Mouse (Mus musculus) MEL (cell line): Measurements from ENCODE around the gene Hoxb4. TPM values are rescaled to one million over a fixed set of nuclear protein-coding genes. Genes with fewer than 3 reads are reported as not detected.

ENCODE experiments used
- DNase-seq: peaks from one replicate; pipeline ENCODE4 v3.0.0; 2011; ENCODE audit warnings: low read depth, low spot score
- H3K27ac ChIP-seq: 2 replicates; pipeline ENCODE4 v1.5.1; 2012; ENCODE audit warnings: low read depth, mild to moderate bottlenecking, control low read depth, low read length, moderate library complexity; ENCODE audit not compliant: control insufficient read depth
- H3K27me3 ChIP-seq, 2 experiments: fragments of 150-350 bp in 1 of 2; sonication (generic) in 1 of 2; 2 replicates each; pipeline ENCODE4 v1.6.1; 2012; ENCODE audit warnings: low read length in 2 of 2, mild to moderate bottlenecking in 2 of 2, improper control_type of control experiment in 1 of 2, moderate library complexity in 1 of 2; ENCODE audit not compliant: insufficient read depth in 2 of 2, control insufficient read depth in 1 of 2
- H3K36me3 ChIP-seq, 2 experiments: 2 replicates each; pipeline ENCODE4 v1.6.1; 2012 to 2014; ENCODE audit warnings: low read length in 2 of 2, improper control_type of control experiment in 1 of 2, inconsistent platforms in 1 of 2, mild to moderate bottlenecking in 1 of 2; ENCODE audit not compliant: insufficient read depth in 2 of 2, control insufficient read depth in 1 of 2
- H3K4me1 ChIP-seq, 2 experiments: fragments of 150-350 bp in 1 of 2; sonication (generic) in 1 of 2; 2 replicates each; pipeline ENCODE4 v1.6.1; 2012; ENCODE audit warnings: low read length in 2 of 2, improper control_type of control experiment in 1 of 2, mild to moderate bottlenecking in 1 of 2; ENCODE audit not compliant: insufficient read depth in 2 of 2, control insufficient read depth in 1 of 2
- H3K4me3 ChIP-seq, 2 experiments: fragments of 150-350 bp in 1 of 2; sonication (generic) in 1 of 2; 2 replicates each; pipeline ENCODE4 v1.5.1; 2012; ENCODE audit warnings: low read depth in 2 of 2, low read length in 2 of 2, mild to moderate bottlenecking in 2 of 2, moderate library complexity in 2 of 2, control low read depth in 1 of 2, improper control_type of control experiment in 1 of 2; ENCODE audit not compliant: control insufficient read depth in 1 of 2, insufficient read depth in 1 of 2
- H3K79me2 ChIP-seq: 2 replicates; pipeline ENCODE4 v1.6.1; 2012; ENCODE audit warnings: mild to moderate bottlenecking, low read length, moderate library complexity; ENCODE audit not compliant: control insufficient read depth, poor library complexity, insufficient read depth
- H3K9ac ChIP-seq: 2 replicates; pipeline ENCODE4 v1.6.1; 2012; ENCODE audit warnings: low read depth, mild to moderate bottlenecking, control low read depth, low read length, moderate library complexity; ENCODE audit not compliant: control insufficient read depth, poor library complexity, severe bottlenecking
- H3K9me3 ChIP-seq: fragments of 150-350 bp; sonication (generic); replicated peaks from 2 replicates; pipeline ENCODE4 v1.6.1; 2012; ENCODE audit warnings: mild to moderate bottlenecking, low read length, improper control_type of control experiment, moderate library complexity; ENCODE audit not compliant: insufficient read depth
- CHD1 ChIP-seq: IDR thresholded peaks from 2 replicates; pipeline ENCODE4 v1.6.1; 2012; ENCODE audit warnings: low read depth, mild to moderate bottlenecking, inconsistent platforms, low read length, improper control_type of control experiment
- CHD2 ChIP-seq: IDR thresholded peaks from 2 replicates; pipeline ENCODE4 v1.6.1; 2011; ENCODE audit warnings: low read length, improper control_type of control experiment
- CTCF ChIP-seq, 3 experiments: IDR thresholded peaks in 2 of 3; conservative IDR thresholded peaks in 1 of 3; 2 replicates each; pipeline ENCODE4 v1.5.1; 2011 to 2012; ENCODE audit warnings: low read length in 3 of 3, low read depth in 2 of 3, mild to moderate bottlenecking in 2 of 3, improper control_type of control experiment in 1 of 3, inconsistent platforms in 1 of 3, mixed read lengths in 1 of 3, moderate library complexity in 1 of 3; ENCODE audit not compliant: control insufficient read depth in 1 of 3, insufficient read depth in 1 of 3, poor library complexity in 1 of 3, severe bottlenecking in 1 of 3
- E2F4 ChIP-seq: IDR thresholded peaks from 2 replicates; pipeline ENCODE4 v1.6.1; 2011; ENCODE audit warnings: low read depth, low read length, improper control_type of control experiment, borderline replicate concordance
- GABPA ChIP-seq: IDR thresholded peaks from 2 replicates; pipeline ENCODE4 v1.6.1; 2012; ENCODE audit warnings: low read depth, mild to moderate bottlenecking, inconsistent platforms, low read length, improper control_type of control experiment, moderate library complexity
- GATA1 ChIP-seq: IDR thresholded peaks from 2 replicates; pipeline ENCODE4 v1.6.1; 2011; ENCODE audit warnings: low read depth, low read length, improper control_type of control experiment
- JUND ChIP-seq: IDR thresholded peaks from 2 replicates; pipeline ENCODE4 v1.6.1; 2011; ENCODE audit warnings: low read depth, mild to moderate bottlenecking, improper control_type of control experiment, low read length
- KAT2A ChIP-seq: conservative IDR thresholded peaks from 2 replicates; pipeline ENCODE4 v1.6.1; 2012; ENCODE audit warnings: low read depth, low read length, improper control_type of control experiment, inconsistent platforms
- MAFK ChIP-seq: IDR thresholded peaks from 2 replicates; pipeline ENCODE4 v1.6.1; 2011; ENCODE audit warnings: low read depth, mild to moderate bottlenecking, low read length, improper control_type of control experiment, borderline replicate concordance
- MAX ChIP-seq: IDR thresholded peaks from 2 replicates; pipeline ENCODE4 v1.6.1; 2011; ENCODE audit warnings: low read length, improper control_type of control experiment
- MAZ ChIP-seq: IDR thresholded peaks from 2 replicates; pipeline ENCODE4 v1.6.1; 2012; ENCODE audit warnings: low read depth, mild to moderate bottlenecking, inconsistent platforms, low read length, improper control_type of control experiment
- MEF2A ChIP-seq: IDR thresholded peaks from 2 replicates; pipeline ENCODE4 v1.6.1; 2014; ENCODE audit warnings: low read depth, mild to moderate bottlenecking, inconsistent platforms, low read length, improper control_type of control experiment; ENCODE audit not compliant: poor library complexity, insufficient replicate concordance, severe bottlenecking; ENCODE audit errors: extremely low read depth
- MXI1 ChIP-seq: IDR thresholded peaks from 2 replicates; pipeline ENCODE4 v1.6.1; 2011; ENCODE audit warnings: mild to moderate bottlenecking, low read depth, low read length, improper control_type of control experiment
- MYB ChIP-seq: IDR thresholded peaks from 2 replicates; pipeline ENCODE4 v1.6.1; 2011; ENCODE audit warnings: mild to moderate bottlenecking, low read depth, low read length, improper control_type of control experiment
- MYC ChIP-seq: IDR thresholded peaks from 2 replicates; pipeline ENCODE4 v1.6.1; 2011; ENCODE audit warnings: low read depth, mild to moderate bottlenecking, low read length, improper control_type of control experiment, moderate library complexity
- POLR2AphosphoS2 ChIP-seq: IDR thresholded peaks from 2 replicates; pipeline ENCODE4 v1.6.1; 2011; ENCODE audit warnings: low read length, improper control_type of control experiment
- RAD21 ChIP-seq: IDR thresholded peaks from 2 replicates; pipeline ENCODE4 v1.6.1; 2011; ENCODE audit warnings: mild to moderate bottlenecking, low read depth, low read length, improper control_type of control experiment
- SIN3A ChIP-seq: IDR thresholded peaks from 2 replicates; pipeline ENCODE4 v1.6.1; 2012; ENCODE audit warnings: low read length, improper control_type of control experiment, inconsistent platforms
- SMC3 ChIP-seq: IDR thresholded peaks from 2 replicates; pipeline ENCODE4 v1.6.1; 2011; ENCODE audit warnings: low read depth, low read length, improper control_type of control experiment
- TAL1 ChIP-seq: IDR thresholded peaks from 2 replicates; pipeline ENCODE4 v1.6.1; 2012; ENCODE audit warnings: mild to moderate bottlenecking, inconsistent platforms, low read length, moderate library complexity, mixed read lengths
- TBP ChIP-seq: IDR thresholded peaks from 2 replicates; pipeline ENCODE4 v1.8.0; 2011; ENCODE audit warnings: low read depth, low read length, improper control_type of control experiment
- TCF12 ChIP-seq: IDR thresholded peaks from 2 replicates; pipeline ENCODE4 v1.6.1; 2014; ENCODE audit warnings: low read depth, mild to moderate bottlenecking, inconsistent platforms, low read length, improper control_type of control experiment, moderate library complexity
- UBTF ChIP-seq: IDR thresholded peaks from 2 replicates; pipeline ENCODE4 v1.6.1; 2012; ENCODE audit warnings: low read depth, mild to moderate bottlenecking, inconsistent platforms, low read length, improper control_type of control experiment, moderate library complexity, borderline replicate concordance; ENCODE audit not compliant: insufficient read depth
- USF1 ChIP-seq: IDR thresholded peaks from 2 replicates; pipeline ENCODE4 v1.6.1; 2014; ENCODE audit warnings: low read depth, mild to moderate bottlenecking, inconsistent platforms, low read length, improper control_type of control experiment, moderate library complexity
- ZC3H11A ChIP-seq: IDR thresholded peaks from 2 replicates; pipeline ENCODE4 v1.6.1; 2012; ENCODE audit warnings: low read depth, mild to moderate bottlenecking, inconsistent platforms, low read length, improper control_type of control experiment
- ZKSCAN1 ChIP-seq: IDR thresholded peaks from 2 replicates; pipeline ENCODE4 v1.6.1; 2012; ENCODE audit warnings: low read depth, mild to moderate bottlenecking, inconsistent platforms, low read length, improper control_type of control experiment, moderate library complexity
- ZNF384 ChIP-seq: IDR thresholded peaks from 2 replicates; pipeline ENCODE4 v1.6.1; 2012; ENCODE audit warnings: low read depth, mild to moderate bottlenecking, inconsistent platforms, low read length, improper control_type of control experiment
- polyA plus RNA-seq, 2 experiments: library from polyadenylated mRNA; stranded (reverse) in 1 of 2; unstranded in 1 of 2; fragments of >175 nt in 1 of 2; fragments of >200 nt in 1 of 2; gene quantifications; 2 replicates each; pipeline versions ENCODE4 v1.2.1 to v1.2.4; 2012; ENCODE audit warnings: low replicate concordance in 2 of 2, low read depth in 1 of 2; ENCODE audit not compliant: insufficient read length in 2 of 2, insufficient read depth in 1 of 2, missing spikeins in 1 of 2
- total RNA-seq: library from RNA; depleted of rRNA; stranded (reverse); fragments of 300-350 nt; gene quantifications from 2 replicates; pipeline ENCODE4 v1.2.3, GENCODE M21; 2012

Gene Hoxb4
- total and polyA plus RNA-seq, 3 experiments, result not detected

DNA sequence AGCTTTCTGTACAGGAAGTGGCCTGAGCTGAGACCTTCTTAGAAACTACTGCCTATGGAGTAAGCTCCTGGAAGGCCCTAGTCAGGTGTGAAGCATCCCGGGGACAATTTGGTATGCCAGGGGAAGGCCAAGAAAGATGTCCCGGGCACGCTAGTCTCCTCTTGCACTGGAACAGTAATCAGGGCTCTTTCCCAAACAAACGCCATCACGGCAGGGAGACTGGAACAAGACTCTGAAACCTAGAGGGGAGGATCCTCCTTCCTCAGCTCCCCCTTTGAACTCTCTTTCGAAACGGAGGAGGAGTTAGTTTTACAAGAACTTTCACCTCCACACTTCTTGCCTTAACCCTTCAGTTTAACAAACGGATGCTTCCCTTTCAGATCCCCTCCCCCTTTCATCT lies 14.0 kb downstream of the Hoxb4 start:
- Histone ChIP-seq H3K27ac (no peak overlapping the region), H3K36me3 (no peaks in the 10 kb centered on the region), H3K79me2 (no peaks in the 10 kb centered on the region), H3K4me3 (no peak overlapping the region), H3K9ac (no peak overlapping the region), H3K27me3 (peaks cover 4 to 8% of the 10 kb centered on the region in 2 experiments), H3K4me1 (no peaks in the 10 kb centered on the region), H3K9me3 (no peaks in the 10 kb centered on the region)
- TF ChIP-seq MAZ, result no peak
- TF ChIP-seq POLR2AphosphoS2, result no peak
- TF ChIP-seq ZC3H11A, result no peak
- no peak for TF ChIP-seq MAX
- no peak for TF ChIP-seq KAT2A
- TF ChIP-seq GABPA, result no peak
- TF ChIP-seq TBP, result no peak
- TF ChIP-seq MYB, result no peak
- TF ChIP-seq JUND, result no peak
- no peak for TF ChIP-seq MEF2A
- TF ChIP-seq CTCF (IDR thresholded peaks at IDR 0.05 in 2 of 3, conservative IDR thresholded peaks at IDR 0.05 in 1 of 3; ENCODE audit: control insufficient read depth in 1 of 3, insufficient read depth in 1 of 3, low read depth in 2 of 3, low read length in 3 of 3, poor library complexity in 1 of 3, severe bottlenecking in 1 of 3), result no peak
- TF ChIP-seq E2F4, result no peak
- TF ChIP-seq ZKSCAN1, result no peak
- no peak for TF ChIP-seq MAFK
- no peak for TF ChIP-seq ZNF384
- no peak for DNase-seq

GRCm38 (mm10) chr11:96332618-96333032 lies 14.6 kb downstream of the Hoxb4 start:
- Histone ChIP-seq H3K4me1 (no peaks in the 10 kb centered on the region), H3K27ac (no peak overlapping the region), H3K27me3 (peaks cover 6 to 8% of the 10 kb centered on the region in 2 experiments), H3K79me2 (no peaks in the 10 kb centered on the region), H3K9ac (no peak overlapping the region), H3K4me3 (no peak overlapping the region), H3K36me3 (no peaks in the 10 kb centered on the region), H3K9me3 (no peaks in the 10 kb centered on the region)
- DNase-seq, result no peak
- no peak for TF ChIP-seq E2F4
- TF ChIP-seq TAL1, result no peak
- no peak for TF ChIP-seq TBP
- TF ChIP-seq USF1, result no peak
- no peak for TF ChIP-seq MEF2A
- TF ChIP-seq MXI1, result no peak
- no peak for TF ChIP-seq SIN3A
- no peak for TF ChIP-seq TCF12
- no peak for TF ChIP-seq RAD21
- no peak for TF ChIP-seq KAT2A
- no peak for TF ChIP-seq GATA1
- no peak for TF ChIP-seq MYB
- TF ChIP-seq CHD1, result no peak
- TF ChIP-seq SMC3, result no peak
- no peak for TF ChIP-seq CHD2
- no peak for TF ChIP-seq UBTF
- TF ChIP-seq MAFK, result no peak
- no peak for TF ChIP-seq MYC
- no peak for TF ChIP-seq ZNF384
- no peak for TF ChIP-seq JUND
